Mouse (Mus musculus): ENCODE measurements around the gene Kirrel. TPM values are rescaled to one million over a fixed set of nuclear protein-coding genes. Genes with fewer than 3 reads are reported as not detected.

The Kirrel gene
- polyA plus RNA-seq, 1 experiment, result 2.6 TPM

GRCm38 (mm10) chr3:87151294-87151826 is 23.2 kb downstream of the Kirrel start:
- no peaks in the 10 kb centered on the region for H3K27me3 ChIP-seq (ENCODE audit: control insufficient read depth, insufficient read depth, low read length)
- peaks cover 5% of the 10 kb centered on the region; the same call in 1 of the 2 replicates for H3K4me1 ChIP-seq (ENCODE audit: control insufficient read depth, insufficient read depth, insufficient read length, low read length)
- H3K36me3 ChIP-seq (ENCODE audit: control insufficient read depth, insufficient read depth, low read length), result no peaks in the 10 kb centered on the region
- 67% methylated on average over 2 of the region's 2 CpGs for WGBS
- no peak for TF ChIP-seq CTCF (IDR thresholded peaks at IDR 0.05; ENCODE audit: extremely low read depth, insufficient read length, insufficient replicate concordance, low read depth, low read length)
- TF ChIP-seq POLR2A (IDR thresholded peaks at IDR 0.05; ENCODE audit: low read depth, low read length), result no peak
- no peak overlapping the region for H3K4me3 ChIP-seq (ENCODE audit: low read depth, low read length)
- peak overlapping the region; percentile 77 for H3K27ac ChIP-seq (ENCODE audit: insufficient read depth, low read depth, low read length)

GRCm38 (mm10) chr3:87150689-87151244 is 23.8 kb downstream of the Kirrel start:
- H3K27ac ChIP-seq (ENCODE audit: insufficient read depth, low read depth, low read length), result peak overlapping the region; percentile 77
- TF ChIP-seq CTCF (IDR thresholded peaks at IDR 0.05; ENCODE audit: extremely low read depth, insufficient read length, insufficient replicate concordance, low read depth, low read length), result no peak
- no peak for TF ChIP-seq POLR2A (IDR thresholded peaks at IDR 0.05; ENCODE audit: low read depth, low read length)
- H3K27me3 ChIP-seq (ENCODE audit: control insufficient read depth, insufficient read depth, low read length), result no peaks in the 10 kb centered on the region
- peaks cover 5% of the 10 kb centered on the region; the same call in 1 of the 2 replicates for H3K4me1 ChIP-seq (ENCODE audit: control insufficient read depth, insufficient read depth, insufficient read length, low read length)
- WGBS, result 56% methylated on average over 16 of the region's 16 CpGs
- no peaks in the 10 kb centered on the region for H3K36me3 ChIP-seq (ENCODE audit: control insufficient read depth, insufficient read depth, low read length)
- H3K4me3 ChIP-seq (ENCODE audit: low read depth, low read length), result no peak overlapping the region

GRCm38 (mm10) chr3:87150056-87150688 is 24.4 kb downstream of the Kirrel start:
- Histone ChIP-seq H3K4me3 (ENCODE audit: low read depth, low read length) (no peak overlapping the region), H3K27ac (ENCODE audit: insufficient read depth, low read depth, low read length) (peak overlapping the region; percentile 77), H3K27me3 (ENCODE audit: control insufficient read depth, insufficient read depth, low read length) (no peaks in the 10 kb centered on the region), H3K4me1 (ENCODE audit: control insufficient read depth, insufficient read depth, insufficient read length, low read length) (peaks cover 5% of the 10 kb centered on the region), H3K36me3 (ENCODE audit: control insufficient read depth, insufficient read depth, low read length) (no peaks in the 10 kb centered on the region)
- TF ChIP-seq CTCF (IDR thresholded peaks at IDR 0.05; ENCODE audit: extremely low read depth, insufficient read length, insufficient replicate concordance, low read depth, low read length) (no peak), POLR2A (IDR thresholded peaks at IDR 0.05; ENCODE audit: low read depth, low read length) (no peak)
- 58% methylated on average over 8 of the region's 8 CpGs for WGBS

- peaks cover 5% of the 10 kb centered on the region for H3K4me1 ChIP-seq (ENCODE audit: control insufficient read depth, insufficient read depth, insufficient read length, low read length)
- H3K27ac ChIP-seq (ENCODE audit: insufficient read depth, low read depth, low read length), result no peak overlapping the region
- H3K4me3 ChIP-seq (ENCODE audit: low read depth, low read length), result no peak overlapping the region
- no peaks in the 10 kb centered on the region for H3K27me3 ChIP-seq (ENCODE audit: control insufficient read depth, insufficient read depth, low read length)
- H3K36me3 ChIP-seq (ENCODE audit: control insufficient read depth, insufficient read depth, low read length), result no peaks in the 10 kb centered on the region
- TF ChIP-seq POLR2A (IDR thresholded peaks at IDR 0.05; ENCODE audit: low read depth, low read length) (no peak), CTCF (IDR thresholded peaks at IDR 0.05; ENCODE audit: extremely low read depth, insufficient read length, insufficient replicate concordance, low read depth, low read length) (no peak)
- WGBS, result 75% methylated on average over 10 of the region's 10 CpGs
These were observed 25.1 kb downstream of the Kirrel start for GRCm38 (mm10) chr3:87149425-87149824.

- Histone ChIP-seq H3K4me3 (ENCODE audit: low read depth, low read length) (no peak overlapping the region), H3K36me3 (ENCODE audit: control insufficient read depth, insufficient read depth, low read length) (no peaks in the 10 kb centered on the region), H3K27me3 (ENCODE audit: control insufficient read depth, insufficient read depth, low read length) (no peaks in the 10 kb centered on the region), H3K27ac (ENCODE audit: insufficient read depth, low read depth, low read length) (no peak overlapping the region), H3K4me1 (ENCODE audit: control insufficient read depth, insufficient read depth, insufficient read length, low read length) (no peaks in the 10 kb centered on the region; the same call in 1 of the 2 replicates)
- 67% methylated on average over 6 of the region's 6 CpGs for WGBS
- TF ChIP-seq CTCF (IDR thresholded peaks at IDR 0.05; ENCODE audit: extremely low read depth, insufficient read length, insufficient replicate concordance, low read depth, low read length), result no peak
- TF ChIP-seq POLR2A (IDR thresholded peaks at IDR 0.05; ENCODE audit: low read depth, low read length), result no peak
These were observed 29.9 kb downstream of the Kirrel start for GRCm38 (mm10) chr3:87144476-87145240.

- H3K27ac ChIP-seq (ENCODE audit: insufficient read depth, low read depth, low read length), result no peak overlapping the region
- H3K36me3 ChIP-seq (ENCODE audit: control insufficient read depth, insufficient read depth, low read length), result no peaks in the 10 kb centered on the region
- H3K4me1 ChIP-seq (ENCODE audit: control insufficient read depth, insufficient read depth, insufficient read length, low read length), result no peaks in the 10 kb centered on the region; the same call in 1 of the 2 replicates
- WGBS, result 84% methylated on average over 5 of the region's 5 CpGs
- H3K27me3 ChIP-seq (ENCODE audit: control insufficient read depth, insufficient read depth, low read length), result no peaks in the 10 kb centered on the region
- TF ChIP-seq POLR2A (IDR thresholded peaks at IDR 0.05; ENCODE audit: low read depth, low read length) (no peak), CTCF (IDR thresholded peaks at IDR 0.05; ENCODE audit: extremely low read depth, insufficient read length, insufficient replicate concordance, low read depth, low read length) (no peak)
- H3K4me3 ChIP-seq (ENCODE audit: low read depth, low read length), result no peak overlapping the region
These were observed 34.3 kb downstream of the Kirrel start for GRCm38 (mm10) chr3:87140284-87140683.

GRCm38 (mm10) chr3:87136782-87137181 is 37.8 kb downstream of the Kirrel start:
- no peak overlapping the region for H3K4me3 ChIP-seq (ENCODE audit: low read depth, low read length)

More at GRCm38 (mm10) chr3:87136782-87137181, 37.8 kb downstream of the Kirrel start:
- WGBS, result 73% methylated on average over 7 of the region's 7 CpGs
- Histone ChIP-seq H3K36me3 (ENCODE audit: control insufficient read depth, insufficient read depth, low read length) (no peaks in the 10 kb centered on the region), H3K27ac (ENCODE audit: insufficient read depth, low read depth, low read length) (no peak overlapping the region), H3K27me3 (ENCODE audit: control insufficient read depth, insufficient read depth, low read length) (no peaks in the 10 kb centered on the region), H3K4me1 (ENCODE audit: control insufficient read depth, insufficient read depth, insufficient read length, low read length) (no peaks in the 10 kb centered on the region)
- TF ChIP-seq POLR2A (IDR thresholded peaks at IDR 0.05; ENCODE audit: low read depth, low read length), result no peak
- no peak for TF ChIP-seq CTCF (IDR thresholded peaks at IDR 0.05; ENCODE audit: extremely low read depth, insufficient read length, insufficient replicate concordance, low read depth, low read length)

All from small intestine, adult 2 months (tissue).